Mouse (Mus musculus) CH12.LX (cell line): ENCODE results near the gene Rps6kb2. TPM values are rescaled to one million over a fixed set of nuclear protein-coding genes. Genes with fewer than 3 reads are reported as not detected.

Source experiments
- DNase-seq: peaks from one replicate; pipeline ENCODE4 v3.0.0-alpha.2; 2013; ENCODE audit errors: extremely low read depth
- H3K27ac ChIP-seq: 2 replicates; pipeline ENCODE4 v1.5.1; 2012; ENCODE audit warnings: low read depth, mild to moderate bottlenecking, control low read depth, moderate library complexity; ENCODE audit not compliant: insufficient read depth
- H3K27me3 ChIP-seq: replicated peaks from 2 replicates; pipeline ENCODE3; 2012; ENCODE audit warnings: inconsistent platforms
- H3K36me3 ChIP-seq, 2 experiments: replicated peaks in 1 of 2; 2 replicates each; pipeline versions ENCODE3 to v1.6.1; 2012; ENCODE audit warnings: inconsistent platforms in 1 of 2, low read length in 1 of 2, mild to moderate bottlenecking in 1 of 2, mixed read lengths in 1 of 2, moderate library complexity in 1 of 2; ENCODE audit not compliant: control insufficient read depth in 1 of 2, insufficient read depth in 1 of 2
- H3K4me1 ChIP-seq, 2 experiments: 2 replicates each; pipeline ENCODE4 v1.6.1; 2012; ENCODE audit warnings: inconsistent platforms in 1 of 2, moderate library complexity in 1 of 2; ENCODE audit not compliant: insufficient read depth in 2 of 2, control insufficient read depth in 1 of 2
- H3K4me2 ChIP-seq: 2 replicates; pipeline ENCODE4 v1.6.1; 2012; ENCODE audit warnings: low read depth, mild to moderate bottlenecking, control low read depth; ENCODE audit not compliant: poor library complexity, insufficient read depth, severe bottlenecking
- H3K4me3 ChIP-seq, 3 experiments: fragments of 150-350 bp in 1 of 3; sonication (generic) in 1 of 3; replicated peaks in 1 of 3; 2 replicates each; pipeline versions ENCODE3 to v1.5.1; 2011 to 2012; ENCODE audit warnings: low read depth in 2 of 3, low read length in 2 of 3, mild to moderate bottlenecking in 2 of 3, moderate library complexity in 2 of 3, control low read depth in 1 of 3, improper control_type of control experiment in 1 of 3, inconsistent platforms in 1 of 3, mixed read lengths in 1 of 3; ENCODE audit not compliant: poor library complexity in 1 of 3
- H3K79me2 ChIP-seq: replicated peaks from 2 replicates; pipeline ENCODE4 v1.6.1; 2012; ENCODE audit warnings: mild to moderate bottlenecking, moderate library complexity; ENCODE audit not compliant: control insufficient read depth, poor library complexity, insufficient read depth, severe bottlenecking; ENCODE audit errors: extremely low read depth
- H3K9ac ChIP-seq: 2 replicates; pipeline ENCODE4 v1.6.1; 2012; ENCODE audit warnings: low read depth, mild to moderate bottlenecking, control low read depth, moderate library complexity; ENCODE audit not compliant: insufficient read depth
- H3K9me3 ChIP-seq: replicated peaks from 2 replicates; pipeline ENCODE3; 2012; ENCODE audit warnings: low read length, inconsistent platforms, mixed read lengths
- BHLHE40 ChIP-seq: IDR thresholded peaks from 2 replicates; pipeline ENCODE4 v1.6.1; 2011; ENCODE audit warnings: mild to moderate bottlenecking, low read depth, low read length, improper control_type of control experiment
- CHD1 ChIP-seq: IDR thresholded peaks from 2 replicates; pipeline ENCODE4 v1.6.1; 2012; ENCODE audit warnings: low read depth, low read length, improper control_type of control experiment, inconsistent platforms
- CHD2 ChIP-seq: IDR thresholded peaks from 2 replicates; pipeline ENCODE4 v1.6.1; 2011; ENCODE audit warnings: low read length, improper control_type of control experiment
- CTCF ChIP-seq, 2 experiments: IDR thresholded peaks in 1 of 2; conservative IDR thresholded peaks in 1 of 2; 2 replicates each; pipeline ENCODE4 v1.5.1; 2011 to 2012; ENCODE audit warnings: low read depth in 2 of 2, low read length in 2 of 2, improper control_type of control experiment in 1 of 2, inconsistent platforms in 1 of 2, mild to moderate bottlenecking in 1 of 2, moderate library complexity in 1 of 2
- E2F4 ChIP-seq: IDR thresholded peaks from 2 replicates; pipeline ENCODE4 v1.6.1; 2011; ENCODE audit warnings: low read depth, low read length, improper control_type of control experiment; ENCODE audit not compliant: insufficient replicate concordance
- ELF1 ChIP-seq: IDR thresholded peaks from 2 replicates; pipeline ENCODE4 v1.6.1; 2014; ENCODE audit warnings: low read depth, mild to moderate bottlenecking, inconsistent platforms, low read length, improper control_type of control experiment
- EP300 ChIP-seq: IDR thresholded peaks from 2 replicates; pipeline ENCODE4 v1.6.1; 2011; ENCODE audit warnings: low read length, improper control_type of control experiment
- ETS1 ChIP-seq: conservative IDR thresholded peaks from 2 replicates; pipeline ENCODE4 v1.6.1; 2012; ENCODE audit warnings: low read depth, mild to moderate bottlenecking, inconsistent platforms, low read length, improper control_type of control experiment, moderate library complexity
- GABPA ChIP-seq: IDR thresholded peaks from 2 replicates; pipeline ENCODE4 v1.6.1; 2012; ENCODE audit warnings: low read depth, low read length, improper control_type of control experiment, inconsistent platforms; ENCODE audit not compliant: insufficient replicate concordance
- HCFC1 ChIP-seq: IDR thresholded peaks from 2 replicates; pipeline ENCODE4 v1.6.1; 2012; ENCODE audit warnings: low read depth, mild to moderate bottlenecking, inconsistent platforms, low read length, improper control_type of control experiment
- IRF4 ChIP-seq: IDR thresholded peaks from 2 replicates; pipeline ENCODE4 v1.6.1; 2014; ENCODE audit warnings: low read depth, mild to moderate bottlenecking, inconsistent platforms, low read length, improper control_type of control experiment
- JUN ChIP-seq: IDR thresholded peaks from 2 replicates; pipeline ENCODE4 v1.6.1; 2011; ENCODE audit warnings: low read depth, mild to moderate bottlenecking, low read length, improper control_type of control experiment, moderate library complexity; ENCODE audit not compliant: insufficient read depth
- JUND ChIP-seq: conservative IDR thresholded peaks from 2 replicates; pipeline ENCODE4 v1.6.1; 2011; ENCODE audit warnings: low read depth, low read length, improper control_type of control experiment
- KAT2A ChIP-seq: IDR thresholded peaks from 2 replicates; pipeline ENCODE4 v1.6.1; 2012; ENCODE audit warnings: low read length, improper control_type of control experiment, inconsistent platforms; ENCODE audit not compliant: insufficient replicate concordance
- MAFK ChIP-seq: IDR thresholded peaks from 2 replicates; pipeline ENCODE4 v1.6.1; 2011; ENCODE audit warnings: low read length, improper control_type of control experiment; ENCODE audit not compliant: insufficient replicate concordance
- MAZ ChIP-seq: IDR thresholded peaks from 2 replicates; pipeline ENCODE4 v1.6.1; 2012; ENCODE audit warnings: low read depth, mild to moderate bottlenecking, inconsistent platforms, low read length, improper control_type of control experiment, moderate library complexity
- MEF2A ChIP-seq: IDR thresholded peaks from 2 replicates; pipeline ENCODE4 v1.6.1; 2014; ENCODE audit warnings: low read depth, mild to moderate bottlenecking, inconsistent platforms, low read length, improper control_type of control experiment, borderline replicate concordance
- MYC ChIP-seq: IDR thresholded peaks from 2 replicates; pipeline ENCODE4 v1.6.1; 2011; ENCODE audit warnings: low read depth, mild to moderate bottlenecking, improper control_type of control experiment, low read length
- NELFE ChIP-seq: IDR thresholded peaks from 2 replicates; pipeline ENCODE4 v1.6.1; 2011; ENCODE audit warnings: low read depth, low read length, improper control_type of control experiment
- PAX5 ChIP-seq: IDR thresholded peaks from 2 replicates; pipeline ENCODE4 v1.6.1; 2012; ENCODE audit warnings: low read length, inconsistent platforms, mixed read lengths
- POLR2A ChIP-seq: IDR thresholded peaks from 2 replicates; pipeline ENCODE4 v1.6.1; 2011; ENCODE audit warnings: low read depth, mild to moderate bottlenecking, improper control_type of control experiment, low read length
- RAD21 ChIP-seq: IDR thresholded peaks from 2 replicates; pipeline ENCODE4 v1.6.1; 2011; ENCODE audit warnings: low read depth, mild to moderate bottlenecking, low read length, improper control_type of control experiment, moderate library complexity
- RCOR1 ChIP-seq: conservative IDR thresholded peaks from 2 replicates; pipeline ENCODE4 v1.6.1; 2012; ENCODE audit warnings: low read depth, mild to moderate bottlenecking, inconsistent platforms, low read length, improper control_type of control experiment
- SIN3A ChIP-seq: IDR thresholded peaks from 2 replicates; pipeline ENCODE4 v1.6.1; 2012; ENCODE audit warnings: low read length, improper control_type of control experiment, inconsistent platforms
- TBP ChIP-seq: conservative IDR thresholded peaks from 2 replicates; pipeline ENCODE4 v1.6.1; 2011; ENCODE audit warnings: low read depth, low read length, improper control_type of control experiment
- USF2 ChIP-seq: conservative IDR thresholded peaks from 2 replicates; pipeline ENCODE4 v1.6.1; 2011; ENCODE audit warnings: low read depth, low read length, improper control_type of control experiment
- ZC3H11A ChIP-seq: IDR thresholded peaks from 2 replicates; pipeline ENCODE4 v1.6.1; 2012; ENCODE audit warnings: low read depth, mild to moderate bottlenecking, inconsistent platforms, low read length, improper control_type of control experiment
- ZKSCAN1 ChIP-seq: IDR thresholded peaks from 2 replicates; pipeline ENCODE4 v1.6.1; 2012; ENCODE audit warnings: low read depth, inconsistent platforms, low read length, improper control_type of control experiment, borderline replicate concordance
- ZMIZ1 ChIP-seq: IDR thresholded peaks from 2 replicates; pipeline ENCODE4 v1.6.1; 2012; ENCODE audit warnings: low read depth, mild to moderate bottlenecking, inconsistent platforms, low read length, improper control_type of control experiment
- ZNF384 ChIP-seq: IDR thresholded peaks from 2 replicates; pipeline ENCODE4 v1.6.1; 2012; ENCODE audit warnings: low read depth, low read length, improper control_type of control experiment, inconsistent platforms
- dilution Hi-C: fragments of 300-500 bp; cut with MboI; formaldehyde crosslinking; loops from 2 replicates; pipeline ENCODE4 v1.14.3; 2020; ENCODE audit warnings: low sequenced_read_pairs; ENCODE audit not compliant: extremely low pct_unique_long_range_greater_than_20kb, extremely low pct_ligation_motif_present
- in situ Hi-C: fragments of 300-500 bp; cut with MboI; formaldehyde crosslinking; loops from 3 replicates; pipeline ENCODE4 v1.14.3; 2019; ENCODE audit warnings: low sequenced_read_pairs, low pct_ligation_motif_present, low pct_unique_long_range_greater_than_20kb, mixed read lengths
- polyA plus RNA-seq: library from polyadenylated mRNA; unstranded; fragments of >175 nt; gene quantifications from 2 replicates; pipeline ENCODE4 v1.2.1, GENCODE M21; 2012; ENCODE audit warnings: low read depth; ENCODE audit not compliant: insufficient read length
- total RNA-seq, 2 experiments: library from RNA; depleted of rRNA; stranded (reverse); fragments of 300-350 nt in 1 of 2; fragments of >200 nt in 1 of 2; gene quantifications; 2 replicates each; pipeline ENCODE4 v1.2.3; 2012 to 2014

Rps6kb2 gene
- total and polyA plus RNA-seq, 3 experiments, result 9.7 to 26.6 (median 20.7) TPM

DNA sequence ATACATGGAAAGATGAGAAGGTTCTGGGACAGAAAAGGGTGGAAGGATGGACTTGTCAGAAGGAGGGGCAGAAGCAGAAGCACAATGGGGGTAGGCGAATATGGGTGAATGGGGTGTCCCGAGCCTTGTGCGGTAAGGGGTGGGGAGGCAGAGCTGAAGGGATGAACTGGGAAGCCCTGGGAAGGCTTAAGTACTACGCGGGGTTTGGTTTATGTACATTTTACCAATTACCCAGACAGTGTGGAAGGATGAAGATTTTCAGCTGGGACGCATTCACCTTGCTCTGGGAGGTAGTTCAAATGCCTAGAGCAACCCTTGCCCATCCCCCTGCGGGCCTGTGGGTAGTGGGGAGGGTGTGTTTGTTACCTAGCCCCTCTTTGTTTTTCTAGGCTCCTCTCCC, 39.0 kb upstream of the Rps6kb2 start:
- peaks cover 10 to 52% of the 10 kb centered on the region in 2 experiments for H3K4me1 ChIP-seq
- peak overlapping the region in 1 of 3 experiments; percentile 82 for H3K4me3 ChIP-seq
- H3K27ac ChIP-seq, result no peak overlapping the region
- in situ Hi-C loops (loop anchor here (5.0 kb wide), 2 partner anchors 35 to 75 kb away; partner anchors contain the start of gene Aip), dilution Hi-C loops (no loop called here)
- DNase-seq, result no peak
- H3K9me3 ChIP-seq, result no peaks in the 10 kb centered on the region
- H3K27me3 ChIP-seq, result peaks cover 5% of the 10 kb centered on the region
- peak overlapping the region; percentile 44 for H3K4me2 ChIP-seq
- TF ChIP-seq CHD2 (no peak), HCFC1 (no peak), KAT2A (no peak), GABPA (no peak), POLR2A (no peak), BHLHE40 (no peak), MYC (no peak), IRF4 (no peak), MAFK (no peak), MEF2A (no peak), RAD21 (no peak), E2F4 (no peak), TBP (no peak), PAX5 (no peak), CHD1 (no peak), SIN3A (no peak), ZKSCAN1 (no peak), ZC3H11A (no peak)
- peaks cover 19 to 34% of the 10 kb centered on the region in 2 experiments for H3K36me3 ChIP-seq
- peaks cover 12% of the 10 kb centered on the region; the same call in 1 of the 2 replicates for H3K79me2 ChIP-seq
- 0 out of 2 replicates have a peak overlapping the region, but pooled peaks have one; percentile 43 for H3K9ac ChIP-seq

- Histone ChIP-seq H3K27me3 (peaks cover 5% of the 10 kb centered on the region), H3K27ac (peak within 1 kb of the TSS; percentile 48), H3K4me3 (peak within 1 kb of the TSS; percentile 67 to 82 (median 76)), H3K79me2 (peaks cover 12% of the 10 kb centered on the region; the same call in 1 of the 2 replicates), H3K4me2 (peak within 1 kb of the TSS; percentile 44), H3K9ac (peak within 1 kb of the TSS; percentile 70), H3K36me3 (peaks cover 26 to 42% of the 10 kb centered on the region in 2 experiments), H3K9me3 (no peaks in the 10 kb centered on the region), H3K4me1 (peaks cover 15 to 59% of the 10 kb centered on the region in 2 experiments)
- DNase-seq, result peak; percentile 99
- dilution Hi-C loops (no loop called here), in situ Hi-C loops (loop anchor here (5.0 kb wide), 2 partner anchors 36 to 74 kb away; partner anchors contain the start of gene Aip)
- peak; percentile 100 for TF ChIP-seq USF2
- TF ChIP-seq JUN, result no peak
- no peak for TF ChIP-seq CTCF (conservative IDR thresholded peaks at IDR 0.05 in 1 of 2, IDR thresholded peaks at IDR 0.05 in 1 of 2; ENCODE audit: low read depth in 2 of 2, low read length in 2 of 2)
- TF ChIP-seq PAX5, result no peak
- TF ChIP-seq BHLHE40, result peak; percentile 99
- TF ChIP-seq ZKSCAN1, result no peak
- TF ChIP-seq POLR2A, result peak; percentile 92
- 0 out of 2 replicates have a peak, but pooled peaks have one; percentile 64 for TF ChIP-seq RCOR1
- peak; percentile 49 for TF ChIP-seq ETS1
- 0 out of 2 replicates have a peak, but pooled peaks have one; percentile 46 for TF ChIP-seq KAT2A
- peak; percentile 80 for TF ChIP-seq ZMIZ1
- peak; percentile 84 for TF ChIP-seq TBP
- no peak for TF ChIP-seq JUND
- TF ChIP-seq ELF1, result peak; percentile 83
- no peak for TF ChIP-seq ZNF384
- peak; percentile 71 for TF ChIP-seq HCFC1
- TF ChIP-seq SIN3A, result peak; percentile 94
- TF ChIP-seq MYC, result peak; percentile 87
- no peak for TF ChIP-seq MAZ
- TF ChIP-seq NELFE, result peak; percentile 82
- no peak for TF ChIP-seq EP300
- no peak for TF ChIP-seq ZC3H11A
- no peak for TF ChIP-seq GABPA
These were observed 38.2 kb upstream of the Rps6kb2 start, which contains the start of gene Rad9a for GRCm38 (mm10) chr19:4201291-4201909. Gene Rad9a (minus strand): TSS chr19:4201662.
